10 mouse cellular contexts compared by ENCODE assay signal in the genomic region with DNA sequence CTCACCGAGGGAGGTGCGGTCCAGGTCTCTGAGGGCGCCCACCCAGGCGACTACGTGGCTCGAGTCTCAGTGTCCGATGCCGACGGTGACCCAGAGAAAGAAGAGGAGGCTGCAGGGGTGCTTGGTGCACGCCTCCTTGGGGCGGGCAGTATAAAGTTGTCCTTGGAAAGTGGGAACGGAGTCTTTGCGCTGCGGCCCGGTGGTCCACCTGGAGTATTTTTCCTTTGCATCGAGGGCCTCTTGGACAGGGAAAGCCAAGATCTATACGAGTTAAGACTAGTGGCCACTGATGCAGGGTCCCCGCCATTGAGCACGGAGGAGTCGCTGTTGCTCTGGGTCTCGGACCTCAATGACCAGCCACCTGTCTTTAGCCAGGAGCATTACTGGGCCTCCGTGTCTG. TPM values are rescaled to one million over a fixed set of nuclear protein-coding genes. Genes with fewer than 3 reads are reported as not detected.
DNase-seq lines count a peak whose midpoint lies in the region; ATAC-seq lines count a peak whose summit lies in the region.
"Had no signal": no experiment of that assay in that cellular context is flagged by ENCODE, and none has a peak within 500 bp of the region (broad histone marks: within the 10 kb centered on the region; RNA-seq: fewer than 3 reads in every experiment).

No protein-coding gene starts in this region.

- no peaks in the 10 kb centered on the region for H3K9me3 ChIP-seq in kidney, embryonic 16.5 days (ENCODE audit: low read length)
- H3K9me3 ChIP-seq in embryonic facial prominence, embryonic 13.5 days, result no peaks in the 10 kb centered on the region
- no peaks in the 10 kb centered on the region for H3K9me3 ChIP-seq in hindbrain, embryonic 16.5 days (ENCODE audit: control insufficient read depth, low read length)
- H3K9me3 ChIP-seq in neural tube, embryonic 12.5 days, result no peaks in the 10 kb centered on the region

- no peak overlapping the region for H3K9ac ChIP-seq in kidney, embryonic 16.5 days (replicated peaks; ENCODE audit: low read length)
- H3K9ac ChIP-seq in embryonic facial prominence, embryonic 13.5 days, result 0 out of 2 replicates have a peak overlapping the region, but pooled peaks have one; percentile 61
- peak overlapping the region; percentile 67 for H3K9ac ChIP-seq in hindbrain, embryonic 16.5 days (ENCODE audit: low read depth, low read length)
- H3K9ac ChIP-seq in neural tube, embryonic 12.5 days, result peak overlapping the region; percentile 48

- peak overlapping the region; percentile 60 for H3K4me3 ChIP-seq in kidney, embryonic 16.5 days (ENCODE audit: low read length)
- peak overlapping the region; percentile 54 for H3K4me3 ChIP-seq in embryonic facial prominence, embryonic 13.5 days
- H3K4me3 ChIP-seq in hindbrain, embryonic 16.5 days (ENCODE audit: low read length), result peak overlapping the region; percentile 63
- peak overlapping the region; percentile 55 for H3K4me3 ChIP-seq in neural tube, embryonic 12.5 days

- no peak for ATAC-seq in kidney, embryonic 16.5 days (ENCODE audit: low FRiP score, low TSS enrichment)
- ATAC-seq in embryonic facial prominence, embryonic 13.5 days (ENCODE audit: insufficient number of reproducible peaks, insufficient read depth, low FRiP score, low TSS enrichment, low read depth), result no peak
- ATAC-seq in hindbrain, embryonic 16.5 days, result no peak
- peak; percentile 17; the same call in 1 of the 2 replicates for ATAC-seq in neural tube, embryonic 12.5 days (ENCODE audit: low FRiP score, low read depth)
- no peak for ATAC-seq in CD4-positive, CD25-positive, alpha-beta regulatory T cell, adult 4 months

- peaks cover 27% of the 10 kb centered on the region for H3K4me1 ChIP-seq in kidney, embryonic 16.5 days (ENCODE audit: insufficient read depth, low read length)
- H3K4me1 ChIP-seq in embryonic facial prominence, embryonic 13.5 days, result peaks cover 27% of the 10 kb centered on the region
- peaks cover 21% of the 10 kb centered on the region for H3K4me1 ChIP-seq in hindbrain, embryonic 16.5 days (ENCODE audit: control insufficient read depth, insufficient read depth, low read depth, low read length)
- peaks cover 33% of the 10 kb centered on the region for H3K4me1 ChIP-seq in neural tube, embryonic 12.5 days

- DNase-seq in kidney, adult 11 months, result no peak
- no peak for DNase-seq in right cerebral cortex, postnatal 14 days
- no peak for DNase-seq in urinary bladder, postnatal 10 days (ENCODE audit: low spot score)
- DNase-seq: thymus, adult 2 months had no signal

- peaks cover 70% of the 10 kb centered on the region for H3K27me3 ChIP-seq in kidney, embryonic 16.5 days (ENCODE audit: insufficient read depth, low read length)
- peaks cover 85% of the 10 kb centered on the region for H3K27me3 ChIP-seq in embryonic facial prominence, embryonic 13.5 days
- H3K27me3 ChIP-seq in hindbrain, embryonic 16.5 days (replicated peaks; ENCODE audit: control insufficient read depth, insufficient read depth, low read length), result peaks cover 14% of the 10 kb centered on the region
- H3K27me3 ChIP-seq in neural tube, embryonic 12.5 days (replicated peaks), result peaks cover 48% of the 10 kb centered on the region

- no peaks in the 10 kb centered on the region for H3K36me3 ChIP-seq in kidney, embryonic 16.5 days (ENCODE audit: insufficient read depth, low read length)
- no peaks in the 10 kb centered on the region for H3K36me3 ChIP-seq in embryonic facial prominence, embryonic 13.5 days
- no peaks in the 10 kb centered on the region for H3K36me3 ChIP-seq in hindbrain, embryonic 16.5 days (ENCODE audit: control insufficient read depth, insufficient read depth, low read length)
- no peaks in the 10 kb centered on the region for H3K36me3 ChIP-seq in neural tube, embryonic 12.5 days
- H3K36me3 ChIP-seq: G1E had no signal

- H3K27ac ChIP-seq in kidney, embryonic 16.5 days (ENCODE audit: low read length), result no peak overlapping the region
- H3K27ac ChIP-seq in embryonic facial prominence, embryonic 13.5 days, result no peak overlapping the region
- no peak overlapping the region for H3K27ac ChIP-seq in hindbrain, embryonic 16.5 days (ENCODE audit: low read depth, low read length)
- H3K27ac ChIP-seq in neural tube, embryonic 12.5 days, result no peak overlapping the region

- H3K4me2 ChIP-seq in kidney, embryonic 16.5 days (replicated peaks; ENCODE audit: low read depth, low read length), result peak overlapping the region; percentile 97
- peak overlapping the region; percentile 95 for H3K4me2 ChIP-seq in embryonic facial prominence, embryonic 13.5 days
- peak overlapping the region; percentile 99 for H3K4me2 ChIP-seq in hindbrain, embryonic 16.5 days (ENCODE audit: low read length)
- H3K4me2 ChIP-seq in neural tube, embryonic 12.5 days (replicated peaks), result peak overlapping the region; percentile 99

- WGBS in kidney, embryonic 16.5 days, result 3% methylated on average over 22 of the region's 22 CpGs
- 4% methylated on average over 22 of the region's 22 CpGs for WGBS in embryonic facial prominence, embryonic 13.5 days
- WGBS in hindbrain, embryonic 16.5 days, result 3% methylated on average over 22 of the region's 22 CpGs
- 2% methylated on average over 22 of the region's 22 CpGs for WGBS in neural tube, embryonic 12.5 days

RNA-seq across cellular contexts. Expression of gene Dchs2, which starts 1.4 kb away (rescaled TPM):
- polyA plus RNA-seq in kidney, embryonic 16.5 days (2015; fragmentation: Nextera tagmentation; extraction: Ambion mirVana), result 0.10 and 0.12 TPM in 2 replicates
- polyA plus RNA-seq in embryonic facial prominence, embryonic 13.5 days (2015; fragmentation: Nextera tagmentation; extraction: Ambion mirVana), result 0.35 and 0.51 TPM in 2 replicates
- polyA plus RNA-seq in hindbrain, embryonic 16.5 days (2015; fragmentation: Nextera tagmentation; extraction: Ambion mirVana), result 0.89 and 0.92 TPM in 2 replicates
- polyA plus RNA-seq in neural tube, embryonic 12.5 days (2016; fragmentation: Nextera tagmentation; extraction: Ambion mirVana), result 1.00 and 1.1 TPM in 2 replicates
- polyA plus RNA-seq in CD4-positive, CD25-positive, alpha-beta regulatory T cell, adult 4 months (2017; shearing (Covaris generic)), result not detected
- polyA plus RNA-seq: G1E had no signal
